Mouse (Mus musculus) neural tube, embryonic 12.5 days (tissue): Measurements from ENCODE around the gene Plxnb3. TPM values are rescaled to one million over a fixed set of nuclear protein-coding genes. Genes with fewer than 3 reads are reported as not detected.

Experiments used
- ATAC-seq: fragments of 200-750 bp; cut with Nextera tagmentation; 2 replicates; pipeline ENCODE4 v1.8.0; 2017; ENCODE audit warnings: low read depth, mild to moderate bottlenecking, moderate TSS enrichment, moderate library complexity; ENCODE audit not compliant: low FRiP score
- H3K27ac ChIP-seq: fragments of 300-500 bp; sonication (generic); 2 replicates; pipeline ENCODE4 v1.5.1; 2016
- H3K27me3 ChIP-seq: fragments of 300-500 bp; sonication (generic); replicated peaks from 2 replicates; pipeline ENCODE4 v1.6.1; 2016; ENCODE audit warnings: mild to moderate bottlenecking
- H3K36me3 ChIP-seq: fragments of 300-500 bp; sonication (generic); 2 replicates; pipeline ENCODE4 v1.6.1; 2016; ENCODE audit warnings: mild to moderate bottlenecking
- H3K4me1 ChIP-seq: fragments of 300-500 bp; sonication (generic); 2 replicates; pipeline ENCODE4 v1.6.1; 2016
- H3K4me2 ChIP-seq: fragments of 300-500 bp; sonication (generic); replicated peaks from 2 replicates; pipeline ENCODE4 v1.6.1; 2016; ENCODE audit warnings: mild to moderate bottlenecking
- H3K4me3 ChIP-seq: fragments of 300-500 bp; sonication (generic); 2 replicates; pipeline ENCODE4 v1.5.1; 2016
- H3K9ac ChIP-seq: fragments of 300-500 bp; sonication (generic); 2 replicates; pipeline ENCODE4 v1.6.1; 2016; ENCODE audit warnings: mild to moderate bottlenecking
- H3K9me3 ChIP-seq: fragments of 300-500 bp; sonication (generic); 2 replicates; pipeline ENCODE4 v1.6.1; 2016; ENCODE audit warnings: mild to moderate bottlenecking
- WGBS: fragments of 180-500 bp; shearing (Covaris S2); methylation state at CpG from one replicate; pipeline ENCODE4 v1.1.7; 2016; 5-methylcytosine and 5-hydroxymethylcytosine counted together
- polyA plus RNA-seq: library from polyadenylated mRNA; unstranded; fragments of >200 nt; fragmentation: Nextera tagmentation; extraction: Ambion mirVana; gene quantifications from 2 replicates; pipeline ENCODE4 v1.2.1, GENCODE M21; 2016

Gene Plxnb3
- polyA plus RNA-seq, 1 experiment from 2014 or later, result 0.37 TPM

DNA sequence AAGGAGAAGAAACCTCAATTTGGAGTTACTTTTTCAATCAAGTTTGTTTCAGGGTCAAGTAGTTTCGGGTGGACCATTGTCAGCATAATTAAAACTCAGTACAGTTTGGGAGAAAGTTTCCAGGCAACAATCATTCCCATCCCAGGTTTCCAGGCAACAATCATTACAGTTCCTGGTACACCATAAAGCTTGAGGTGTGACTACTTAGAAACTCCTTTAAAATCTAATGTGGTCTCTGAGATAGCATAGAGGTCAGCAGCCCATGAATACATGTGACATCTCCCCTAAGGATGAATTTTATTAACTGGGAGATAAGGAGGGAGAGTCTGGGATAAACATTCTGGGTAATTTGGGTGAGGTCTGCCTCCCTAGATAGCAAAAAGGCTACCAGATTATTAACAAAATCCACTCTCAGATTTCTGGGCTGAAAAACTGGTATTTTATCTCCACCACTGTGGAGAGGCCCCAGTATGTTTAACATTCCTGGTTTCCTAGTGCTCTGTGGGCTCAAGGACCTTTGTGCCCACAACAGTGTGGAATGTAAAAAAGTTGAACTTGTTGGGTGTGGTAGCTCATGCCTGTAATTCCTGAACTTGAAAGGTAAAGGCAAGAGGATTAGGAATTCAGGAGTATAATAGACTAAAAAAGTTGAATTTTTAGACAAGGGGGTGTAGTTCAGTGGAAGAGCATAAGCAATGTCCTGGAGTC is 12.0 kb upstream of the Plxnb3 start:
- Histone ChIP-seq H3K27me3 (no peaks in the 10 kb centered on the region), H3K36me3 (no peaks in the 10 kb centered on the region), H3K27ac (no peak overlapping the region), H3K9ac (no peak overlapping the region), H3K9me3 (no peaks in the 10 kb centered on the region), H3K4me2 (no peak overlapping the region), H3K4me3 (no peak overlapping the region), H3K4me1 (no peaks in the 10 kb centered on the region)
- WGBS, result 75% methylated on average over 1 of the region's 1 CpGs
- no peak for ATAC-seq

DNA sequence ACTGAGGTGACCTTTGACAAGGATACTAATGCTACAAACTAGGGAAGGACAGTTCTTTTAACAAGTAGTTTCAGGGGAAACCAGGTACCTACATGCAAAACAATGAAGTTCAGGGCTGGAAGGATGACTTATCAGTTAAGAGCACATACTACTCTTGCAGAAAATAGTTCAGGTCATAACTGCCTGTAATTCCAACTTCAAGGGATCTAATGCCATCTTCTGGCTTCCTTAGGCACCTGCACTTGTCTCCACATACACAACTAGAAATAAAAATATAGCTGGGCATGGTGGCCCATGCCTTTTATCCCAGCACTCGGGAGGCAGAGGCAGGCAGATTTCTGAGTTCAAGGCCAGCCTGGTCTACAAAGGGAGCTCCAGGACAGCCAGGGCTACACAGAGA is 7.9 kb upstream of the Plxnb3 start:
- Histone ChIP-seq H3K4me3 (no peak overlapping the region), H3K4me1 (no peaks in the 10 kb centered on the region), H3K27me3 (no peaks in the 10 kb centered on the region), H3K4me2 (no peak overlapping the region), H3K27ac (no peak overlapping the region), H3K36me3 (no peaks in the 10 kb centered on the region), H3K9ac (no peak overlapping the region), H3K9me3 (no peaks in the 10 kb centered on the region)
- 93% methylated on average over 1 of the region's 1 CpGs for WGBS
- no peak for ATAC-seq

DNA sequence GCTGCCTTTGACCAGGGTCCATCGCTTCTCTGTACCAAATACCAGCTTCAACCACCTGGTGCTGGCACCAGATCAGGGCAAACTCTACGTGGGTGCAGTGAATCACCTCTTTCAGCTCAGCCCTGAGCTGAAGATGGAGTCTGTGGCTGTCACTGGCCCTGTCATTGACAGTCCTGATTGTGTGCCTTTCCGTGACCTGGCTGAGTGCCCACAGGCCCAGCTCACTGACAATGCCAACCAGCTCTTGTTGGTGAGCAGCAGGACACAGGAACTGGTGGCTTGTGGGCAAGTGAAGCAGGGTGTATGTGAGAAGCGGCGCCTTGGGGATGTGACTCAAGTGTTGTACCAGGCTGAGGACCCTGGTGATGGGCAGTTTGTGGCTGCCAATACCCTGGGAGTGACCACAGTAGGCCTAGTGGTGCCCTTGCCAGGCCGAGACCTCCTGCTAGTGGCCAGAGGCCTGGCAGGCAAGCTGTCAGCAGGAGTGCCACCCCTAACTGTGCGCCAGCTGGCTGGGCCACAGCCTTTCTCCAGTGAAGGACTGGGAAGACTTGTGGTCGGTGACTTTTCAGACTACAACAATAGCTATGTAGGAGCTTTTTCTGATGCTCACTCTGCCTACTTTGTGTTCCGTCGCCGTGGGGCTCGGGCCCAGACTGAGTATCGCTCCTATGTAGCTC is 1.9 kb downstream of the Plxnb3 start:
- no peak overlapping the region for H3K4me2 ChIP-seq
- H3K9me3 ChIP-seq, result no peaks in the 10 kb centered on the region
- H3K4me3 ChIP-seq, result no peak overlapping the region
- no peak for ATAC-seq
- no peak overlapping the region for H3K9ac ChIP-seq
- H3K36me3 ChIP-seq, result no peaks in the 10 kb centered on the region
- 82% methylated on average over 13 of the region's 13 CpGs for WGBS
- no peaks in the 10 kb centered on the region for H3K27me3 ChIP-seq
- no peak overlapping the region for H3K27ac ChIP-seq
- H3K4me1 ChIP-seq, result no peaks in the 10 kb centered on the region

DNA sequence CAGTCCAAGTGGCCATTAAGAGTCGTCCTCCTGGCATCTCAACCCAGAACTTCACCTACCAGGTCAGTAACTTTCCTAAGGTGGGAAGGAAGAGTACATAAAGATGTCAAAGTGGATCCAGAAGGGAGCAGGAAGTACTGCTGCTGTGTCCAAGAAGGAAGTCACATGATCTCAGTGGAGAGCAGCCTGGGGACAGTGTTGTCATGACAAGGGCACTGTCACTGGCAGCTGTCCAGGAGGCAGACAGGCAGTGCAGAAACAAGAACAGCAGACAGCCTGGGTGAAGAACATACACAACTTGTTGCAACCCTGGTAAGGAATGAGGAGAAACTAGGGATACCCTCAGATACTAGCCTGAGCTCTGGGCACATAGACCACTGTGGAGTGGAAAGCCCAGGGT is 8.4 kb downstream of the Plxnb3 start:
- H3K9ac ChIP-seq, result no peak overlapping the region
- H3K27ac ChIP-seq, result no peak overlapping the region
- no peaks in the 10 kb centered on the region for H3K36me3 ChIP-seq
- no peak overlapping the region for H3K4me3 ChIP-seq
- H3K27me3 ChIP-seq, result no peaks in the 10 kb centered on the region
- no peak overlapping the region for H3K4me2 ChIP-seq
- H3K9me3 ChIP-seq, result no peaks in the 10 kb centered on the region
- no peaks in the 10 kb centered on the region for H3K4me1 ChIP-seq
- 67% methylated on average over 1 of the region's 1 CpGs for WGBS
- no peak for ATAC-seq

DNA sequence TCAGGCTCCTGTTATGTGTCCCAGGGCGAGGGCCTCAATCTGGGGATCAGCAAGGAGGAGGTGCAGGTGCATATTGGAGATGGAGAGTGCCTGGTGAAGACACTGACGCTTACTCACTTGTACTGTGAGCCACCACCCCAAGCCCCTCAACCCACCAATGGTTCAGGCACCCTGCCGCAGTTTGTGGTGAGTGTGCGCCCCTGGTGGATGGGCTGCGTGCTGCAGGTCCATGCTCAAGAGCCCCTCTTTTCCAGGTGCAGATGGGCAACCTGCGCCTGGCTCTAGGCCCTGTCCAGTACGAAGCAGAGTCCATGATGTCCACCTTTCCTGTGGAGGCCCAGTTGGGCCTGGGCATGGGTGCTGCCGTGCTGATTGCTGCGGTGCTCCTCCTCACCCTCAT is 10.4 kb downstream of the Plxnb3 start:
- Histone ChIP-seq H3K9me3 (no peaks in the 10 kb centered on the region), H3K27ac (no peak overlapping the region), H3K4me1 (no peaks in the 10 kb centered on the region), H3K36me3 (no peaks in the 10 kb centered on the region), H3K4me3 (no peak overlapping the region), H3K9ac (no peak overlapping the region), H3K27me3 (no peaks in the 10 kb centered on the region), H3K4me2 (no peak overlapping the region)
- 52% methylated on average over 9 of the region's 9 CpGs for WGBS
- no peak for ATAC-seq

DNA sequence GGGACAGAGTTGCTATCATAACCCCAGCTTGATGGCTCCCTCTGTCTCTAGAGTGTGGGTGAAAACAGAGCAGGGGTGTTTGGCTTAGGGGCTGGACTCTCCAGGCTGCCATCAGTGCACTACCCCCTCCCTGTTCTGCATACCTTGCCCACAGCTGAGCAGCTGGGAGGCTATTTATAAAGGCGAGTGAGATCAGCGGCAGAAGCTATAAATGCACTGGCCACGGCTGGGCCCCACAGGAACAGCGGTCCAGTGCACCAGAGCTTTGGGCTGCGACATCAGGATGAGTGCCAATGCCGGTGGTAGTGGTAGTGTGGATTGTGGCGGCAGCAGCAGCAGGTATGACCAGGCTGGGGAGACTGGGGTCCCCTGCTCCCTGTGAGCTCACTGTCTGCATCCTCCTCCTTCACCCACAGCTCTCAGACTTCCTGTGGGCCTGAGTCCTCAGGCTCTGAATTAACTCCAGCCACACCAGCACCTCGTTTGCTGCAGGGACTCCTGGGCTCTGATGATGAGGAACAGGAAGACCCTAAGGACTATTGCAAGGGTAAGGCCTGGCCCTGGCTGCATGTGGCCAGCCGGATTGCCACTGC is 17.4 kb downstream of the Plxnb3 start, which contains the start of gene Srpk3:
Srpk3 (plus strand) TSS at position 238 of the 593 bp plus-strand sequence.
- Histone ChIP-seq H3K27ac (no peak within 1 kb of the TSS), H3K27me3 (no peaks in the 10 kb centered on the region), H3K9me3 (no peaks in the 10 kb centered on the region), H3K9ac (no peak within 1 kb of the TSS), H3K4me2 (no peak within 1 kb of the TSS), H3K36me3 (peaks cover 17% of the 10 kb centered on the region), H3K4me3 (no peak within 1 kb of the TSS), H3K4me1 (0 out of 2 replicates have a peak, but pooled peaks cover 8% of the 10 kb centered on the region)
- peak; percentile 38; the same call in 1 of the 2 replicates for ATAC-seq
- 61% methylated on average over 9 of the region's 9 CpGs for WGBS

DNA sequence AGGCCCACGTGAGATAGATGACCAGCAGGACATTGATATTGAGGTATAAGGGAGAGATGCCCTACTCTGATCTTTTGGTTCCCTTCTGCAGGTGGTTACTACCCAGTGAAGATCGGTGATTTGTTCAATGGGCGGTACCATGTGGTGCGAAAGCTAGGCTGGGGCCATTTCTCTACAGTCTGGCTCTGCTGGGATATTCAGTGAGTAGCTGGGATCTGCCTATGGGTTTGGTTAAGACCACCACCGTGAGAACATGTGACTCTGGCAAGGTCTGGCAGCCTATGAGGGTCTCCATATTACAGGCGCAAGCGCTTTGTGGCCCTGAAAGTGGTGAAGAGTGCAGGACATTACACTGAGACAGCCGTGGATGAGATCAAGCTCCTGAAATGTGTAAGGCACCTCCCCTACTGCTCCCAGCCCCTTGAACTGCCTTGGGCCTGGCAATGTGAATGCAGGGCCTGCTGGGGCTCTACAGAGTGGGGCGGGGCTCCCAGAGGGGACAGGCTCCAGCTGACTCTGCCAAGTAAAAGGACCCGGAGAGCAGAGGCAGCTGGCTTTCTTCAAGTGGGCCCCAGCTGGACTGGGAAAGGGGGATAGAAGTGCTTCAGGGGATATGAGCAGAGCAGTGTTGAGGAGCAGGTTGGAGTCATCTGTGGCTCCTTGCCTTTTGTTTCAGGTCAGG is 18.1 kb downstream of the Plxnb3 start:
- Histone ChIP-seq H3K9me3 (no peaks in the 10 kb centered on the region), H3K36me3 (peaks cover 24% of the 10 kb centered on the region), H3K27ac (no peak overlapping the region)

DNA sequence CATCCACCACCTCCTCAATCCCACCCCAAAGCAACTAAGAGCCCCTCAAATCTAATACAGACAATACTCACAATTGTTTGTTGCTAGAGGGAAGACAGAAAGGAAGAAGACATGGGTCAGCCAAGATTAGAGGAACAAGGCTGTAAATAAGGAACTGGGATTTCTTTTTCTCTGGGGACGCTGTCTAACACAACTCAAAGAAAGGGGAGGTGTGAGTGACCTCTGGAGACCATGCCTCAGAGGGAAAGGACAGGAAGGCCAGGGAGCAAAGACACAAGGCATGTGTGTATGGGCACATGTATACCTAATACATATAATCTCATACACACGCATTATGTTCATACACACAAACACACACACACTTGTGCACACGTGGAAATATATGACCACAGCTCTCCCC is 25.3 kb downstream of the Plxnb3 start:
- no peak for ATAC-seq
- no peak overlapping the region for H3K27ac ChIP-seq
- 88% methylated on average over 3 of the region's 3 CpGs for WGBS
- H3K9me3 ChIP-seq, result no peaks in the 10 kb centered on the region
- H3K9ac ChIP-seq, result no peak overlapping the region
- H3K4me1 ChIP-seq, result no peaks in the 10 kb centered on the region
- no peaks in the 10 kb centered on the region for H3K27me3 ChIP-seq
- H3K4me2 ChIP-seq, result no peak overlapping the region
- H3K4me3 ChIP-seq, result no peak overlapping the region
- peaks cover 34% of the 10 kb centered on the region for H3K36me3 ChIP-seq

More for the DNA sequence above, 18.1 kb downstream of the Plxnb3 start:
- no peaks in the 10 kb centered on the region for H3K27me3 ChIP-seq
- no peak overlapping the region for H3K9ac ChIP-seq
- H3K4me1 ChIP-seq, result 0 out of 2 replicates have a peak, but pooled peaks cover 8% of the 10 kb centered on the region
- no peak overlapping the region for H3K4me2 ChIP-seq
- ATAC-seq, result peak; percentile 58
- WGBS, result 72% methylated on average over 10 of the region's 10 CpGs
- no peak overlapping the region for H3K4me3 ChIP-seq

DNA sequence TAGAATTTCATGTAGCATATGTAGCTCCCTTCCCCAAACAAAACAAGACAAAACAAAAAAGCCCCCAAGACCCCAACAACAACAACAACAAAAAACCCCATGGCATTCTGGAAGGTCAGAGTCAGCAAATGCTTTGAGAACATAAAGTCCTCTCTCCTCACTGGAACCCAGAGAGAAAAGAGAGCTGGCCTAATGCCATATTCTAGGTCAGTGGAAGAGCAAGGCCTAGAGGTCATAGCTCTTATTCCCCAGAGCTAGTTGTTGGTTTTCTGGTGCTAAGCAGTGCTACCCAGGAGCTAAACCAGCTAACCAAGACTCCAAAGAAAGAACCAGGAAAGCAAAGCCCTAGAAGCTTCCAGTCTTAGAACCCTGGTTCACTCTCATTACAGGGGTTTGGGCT is 28.8 kb downstream of the Plxnb3 start:
- peak overlapping the region; percentile 58 for H3K4me2 ChIP-seq
- no peak overlapping the region; the same call in 1 of the 2 replicates for H3K27ac ChIP-seq
- H3K4me1 ChIP-seq, result peaks cover 9% of the 10 kb centered on the region; the same call in 1 of the 2 replicates
- peak overlapping the region; percentile 50 for H3K4me3 ChIP-seq
- H3K27me3 ChIP-seq, result no peaks in the 10 kb centered on the region
- peak overlapping the region; percentile 58 for H3K9ac ChIP-seq
- H3K36me3 ChIP-seq, result peaks cover 4% of the 10 kb centered on the region; the same call in 1 of the 2 replicates
- no peaks in the 10 kb centered on the region for H3K9me3 ChIP-seq
- no peak for ATAC-seq

DNA sequence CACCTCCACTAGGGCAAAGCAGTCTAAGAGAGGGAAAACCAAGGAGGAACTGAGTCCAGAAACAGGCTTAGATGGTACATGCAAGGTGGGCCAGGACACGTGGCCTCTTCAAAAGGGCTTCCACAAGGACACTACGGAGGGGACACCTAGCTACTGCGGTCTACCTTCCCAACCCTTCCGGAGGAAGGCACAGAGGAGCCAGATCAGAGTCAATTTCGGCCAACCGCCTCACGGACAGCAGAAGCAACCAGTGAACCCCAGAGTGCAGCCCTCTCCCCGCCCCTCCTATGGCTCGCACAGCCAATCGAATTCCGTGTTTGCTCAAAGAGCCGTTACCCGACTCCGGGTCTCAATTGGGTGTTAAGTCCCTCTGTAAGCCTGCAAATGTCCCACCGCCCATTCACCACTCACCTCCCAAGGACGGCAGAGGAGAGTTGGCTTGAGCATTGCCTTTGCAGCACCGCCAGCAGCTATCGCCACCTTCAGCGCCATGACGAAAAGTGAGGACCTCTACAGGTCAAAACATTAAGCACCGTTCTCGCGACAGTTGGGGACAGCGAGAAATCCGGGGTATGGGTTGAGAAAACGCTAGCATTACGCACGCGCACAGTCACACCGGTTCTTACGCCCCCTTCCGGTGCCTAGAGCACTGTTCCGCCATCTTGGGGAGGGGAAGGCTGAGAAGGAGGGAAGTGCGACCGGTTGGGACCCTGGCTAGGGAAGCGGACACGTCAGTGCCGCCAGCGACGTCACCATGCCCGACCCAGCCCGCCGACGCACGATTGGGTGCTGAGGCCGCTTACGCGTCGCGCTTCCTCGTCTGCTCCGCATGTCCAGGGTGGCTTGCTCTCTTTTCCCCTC is 29.7 kb downstream of the Plxnb3 start, which contains the start of the genes Idh3g and Ssr4:
Idh3g (minus strand) TSS at position 534 of the 861 bp plus-strand sequence.
Ssr4 (plus strand) TSS at position 665 of the 861 bp plus-strand sequence.
- H3K9me3 ChIP-seq, result no peaks in the 10 kb centered on the region
- H3K9ac ChIP-seq, result peak within 1 kb of the TSS; percentile 65
- peak within 1 kb of the TSS; percentile 50 for H3K4me3 ChIP-seq
- H3K27me3 ChIP-seq, result no peaks in the 10 kb centered on the region
- H3K4me2 ChIP-seq, result peak within 1 kb of the TSS; percentile 64
- no peaks in the 10 kb centered on the region; the same call in 1 of the 2 replicates for H3K36me3 ChIP-seq
- peak within 1 kb of the TSS; percentile 59; the same call in 1 of the 2 replicates for H3K27ac ChIP-seq
- H3K4me1 ChIP-seq, result peaks cover 9% of the 10 kb centered on the region; the same call in 1 of the 2 replicates
- peak; percentile 98 for ATAC-seq
- 21% methylated on average over 52 of the region's 52 CpGs for WGBS

DNA sequence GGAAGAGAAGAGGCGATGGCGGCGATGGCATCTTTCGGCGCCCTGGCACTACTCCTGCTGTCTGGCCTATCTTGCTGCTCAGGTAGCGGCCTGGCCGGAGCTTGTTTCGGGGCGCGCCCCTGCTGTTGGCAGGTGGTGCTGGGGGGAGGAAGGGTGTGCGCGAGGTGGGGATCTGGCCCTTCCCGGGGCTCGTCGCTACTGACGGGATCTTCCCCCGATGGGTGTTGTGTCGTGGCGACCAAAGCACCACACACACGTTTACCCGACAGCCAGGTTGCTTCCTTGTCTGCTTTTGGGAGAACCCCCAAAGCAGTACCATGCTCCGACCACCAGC is 30.3 kb downstream of the Plxnb3 start:
- Histone ChIP-seq H3K4me3 (peak overlapping the region; percentile 50), H3K27ac (0 out of 2 replicates have a peak overlapping the region, but pooled peaks have one; percentile 59), H3K9me3 (no peaks in the 10 kb centered on the region), H3K4me1 (peaks cover 9% of the 10 kb centered on the region; the same call in 1 of the 2 replicates), H3K9ac (peak overlapping the region; percentile 65), H3K36me3 (no peaks in the 10 kb centered on the region; the same call in 1 of the 2 replicates), H3K4me2 (peak overlapping the region; percentile 64), H3K27me3 (no peaks in the 10 kb centered on the region)
- WGBS, result 23% methylated on average over 22 of the region's 22 CpGs
- no peak; the same call in 1 of the 2 replicates for ATAC-seq
